Mouse (Mus musculus) hindbrain, embryonic 14.5 days (tissue): ENCODE data around the gene Rhox2a. TPM values are rescaled to one million over a fixed set of nuclear protein-coding genes. Genes with fewer than 3 reads are reported as not detected.
"Not testable (repeated sequence)": the region's sequence is repeated elsewhere in the genome, so short reads cannot be mapped to it uniquely, and the experiment has no call there.

Experiments
- ATAC-seq: fragments of 200-750 bp; cut with Nextera tagmentation; 2 replicates; pipeline ENCODE4 v1.8.0; 2017; ENCODE audit warnings: moderate number of reproducible peaks, mild to moderate bottlenecking, moderate TSS enrichment, moderate library complexity; ENCODE audit not compliant: low FRiP score
- DNase-seq: peaks from one replicate; pipeline ENCODE4 v3.0.0-alpha.2; 2015; ENCODE audit warnings: low spot score
- H3K27ac ChIP-seq: fragments of 300-500 bp; sonication (generic); 2 replicates; pipeline ENCODE4 v1.5.1; 2014; ENCODE audit warnings: mild to moderate bottlenecking, moderate library complexity
- H3K27me3 ChIP-seq: fragments of 300-500 bp; sonication (generic); 2 replicates; pipeline ENCODE4 v1.6.1; 2014; ENCODE audit warnings: mild to moderate bottlenecking, low read length, mixed read lengths; ENCODE audit not compliant: control insufficient read depth, insufficient read depth
- H3K36me3 ChIP-seq: fragments of 300-500 bp; sonication (generic); replicated peaks from 2 replicates; pipeline ENCODE4 v1.6.1; 2014; ENCODE audit not compliant: control insufficient read depth, insufficient read depth
- H3K4me1 ChIP-seq: fragments of 300-500 bp; sonication (generic); replicated peaks from 2 replicates; pipeline ENCODE4 v1.6.1; 2014; ENCODE audit warnings: antibody characterized with exemption, low read length, mixed read lengths; ENCODE audit not compliant: control insufficient read depth, insufficient read depth
- H3K4me2 ChIP-seq: fragments of 300-500 bp; sonication (generic); replicated peaks from 2 replicates; pipeline ENCODE4 v1.6.1; 2014; ENCODE audit warnings: mild to moderate bottlenecking, moderate library complexity
- H3K4me3 ChIP-seq: fragments of 300-500 bp; sonication (generic); replicated peaks from 2 replicates; pipeline ENCODE4 v1.5.1; 2014; ENCODE audit warnings: mild to moderate bottlenecking, low read length
- H3K9ac ChIP-seq: fragments of 300-500 bp; sonication (generic); 2 replicates; pipeline ENCODE4 v1.6.1; 2014
- H3K9me3 ChIP-seq: fragments of 300-500 bp; sonication (generic); 2 replicates; pipeline ENCODE4 v1.6.1; 2016; ENCODE audit warnings: low read length; ENCODE audit not compliant: control insufficient read depth
- WGBS: fragments of 180-500 bp; shearing (Covaris S2); extraction: QIAGEN DNeasy Blood & Tissue Kit; methylation state at CpG from one replicate; pipeline ENCODE4 v1.1.7; 2014; 5-methylcytosine and 5-hydroxymethylcytosine counted together
- polyA plus RNA-seq: library from polyadenylated mRNA; unstranded; fragments of >200 nt; fragmentation: Nextera tagmentation; extraction: Ambion mirVana; gene quantifications from 2 replicates; pipeline ENCODE4 v1.2.1, GENCODE M21; 2014

Rhox2a gene
- not detected in 2 replicates for polyA plus RNA-seq

DNA sequence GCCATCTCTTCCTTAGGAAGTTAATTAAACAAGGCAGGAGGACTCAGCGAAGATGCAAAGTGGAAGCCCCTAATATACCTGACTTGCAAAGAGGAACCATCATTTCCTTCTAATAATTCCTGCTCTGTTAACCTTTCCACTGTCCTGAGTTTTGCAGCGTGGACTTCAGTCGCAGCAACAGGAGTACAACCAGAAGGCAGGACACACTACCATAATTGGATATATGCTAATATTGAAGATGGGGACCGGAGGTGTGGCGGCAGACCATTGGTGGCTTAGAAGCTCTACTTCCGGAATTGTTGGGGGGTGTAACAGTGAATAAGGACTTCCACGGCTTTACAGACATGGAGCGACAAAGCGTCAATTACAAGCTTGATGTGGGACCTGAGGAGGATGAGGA is at the start of gene Rhox2a:
Rhox2a (plus strand) TSS at position 301 of the 400 bp plus-strand sequence.
- not testable (repeated sequence) for H3K27me3 ChIP-seq, H3K9me3 ChIP-seq, H3K4me1 ChIP-seq, ATAC-seq, H3K9ac ChIP-seq, H3K36me3 ChIP-seq, H3K27ac ChIP-seq, DNase-seq, H3K4me2 ChIP-seq, H3K4me3 ChIP-seq
- no CpG with 5 or more reads among the region's 9 CpGs for WGBS

- H3K27me3 ChIP-seq: no peaks in the 10 kb centered on the region
- no peaks in the 10 kb centered on the region for H3K9me3 ChIP-seq
- ATAC-seq (no peak), DNase-seq (no peak)
- no peaks in the 10 kb centered on the region for H3K4me1 ChIP-seq
- H3K36me3 ChIP-seq: no peaks in the 10 kb centered on the region
- no peak overlapping the region for H3K4me2 ChIP-seq
- H3K4me3 ChIP-seq: no peak overlapping the region
- no peak overlapping the region for H3K27ac ChIP-seq
- H3K9ac ChIP-seq: no peak overlapping the region
- 55% methylated on average over 8 of the region's 8 CpGs for WGBS
Measured at GRCm38 (mm10) chrX:37198676-37199075, 46.1 kb upstream of the Rhox2a start.

- DNase-seq: no peak
- H3K4me1 ChIP-seq: no peaks in the 10 kb centered on the region
- WGBS: 91% methylated on average over 10 of the region's 10 CpGs
- H3K9ac ChIP-seq: no peak within 1 kb of the TSS
- no peak within 1 kb of the TSS for H3K4me3 ChIP-seq
- H3K27me3 ChIP-seq: no peaks in the 10 kb centered on the region
- no peaks in the 10 kb centered on the region for H3K9me3 ChIP-seq
- no peaks in the 10 kb centered on the region for H3K36me3 ChIP-seq
- ATAC-seq: no peak
- H3K27ac ChIP-seq: no peak within 1 kb of the TSS
- H3K4me2 ChIP-seq: no peak within 1 kb of the TSS
Measured at GRCm38 (mm10) chrX:37210941-37211340, 33.8 kb upstream of the Rhox2a start, which contains the start of gene Gm9. TSS of gene Gm9 (minus strand) at chrX:37211041.

DNA sequence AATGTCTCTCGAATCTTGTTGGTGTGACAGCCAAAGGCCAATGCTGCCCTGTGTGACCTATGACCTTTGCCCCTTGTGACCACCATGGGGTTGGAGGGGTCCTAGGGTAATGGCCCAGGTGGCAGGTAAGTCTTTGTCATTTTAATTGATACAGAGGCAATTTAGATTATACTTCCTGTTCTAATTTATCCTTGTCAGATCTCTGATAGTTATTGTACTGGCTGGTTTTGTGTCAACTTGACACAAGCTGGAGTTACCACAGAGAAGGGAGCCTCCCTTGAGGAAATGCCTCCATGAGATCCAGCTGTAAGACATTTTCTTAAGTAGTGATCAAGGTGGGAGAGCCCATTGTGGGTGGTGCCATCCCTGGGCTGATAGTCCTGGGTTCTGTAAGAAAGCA is 22.6 kb upstream of the Rhox2a start, which contains the start of gene Rhox1:
Rhox1 (minus strand) TSS at position 101 of the 400 bp plus-strand sequence.
- not testable (repeated sequence) for H3K4me3 ChIP-seq, H3K36me3 ChIP-seq, DNase-seq, H3K27me3 ChIP-seq, H3K9ac ChIP-seq, ATAC-seq, H3K27ac ChIP-seq, H3K4me2 ChIP-seq, H3K4me1 ChIP-seq, H3K9me3 ChIP-seq
- 85% methylated on average over 1 of the region's 1 CpGs for WGBS

GRCm38 (mm10) chrX:37249619-37250018 is 4.8 kb downstream of the Rhox2a start, which contains the start of gene Rhox3a:
TSS of gene Rhox3a (plus strand) at chrX:37249919.
- not testable (repeated sequence) for DNase-seq, H3K4me3 ChIP-seq, ATAC-seq, H3K36me3 ChIP-seq, H3K9me3 ChIP-seq, H3K4me1 ChIP-seq, H3K27ac ChIP-seq, H3K27me3 ChIP-seq, H3K4me2 ChIP-seq, H3K9ac ChIP-seq
- WGBS: 100% methylated on average over 1 of the region's 3 CpGs

DNA sequence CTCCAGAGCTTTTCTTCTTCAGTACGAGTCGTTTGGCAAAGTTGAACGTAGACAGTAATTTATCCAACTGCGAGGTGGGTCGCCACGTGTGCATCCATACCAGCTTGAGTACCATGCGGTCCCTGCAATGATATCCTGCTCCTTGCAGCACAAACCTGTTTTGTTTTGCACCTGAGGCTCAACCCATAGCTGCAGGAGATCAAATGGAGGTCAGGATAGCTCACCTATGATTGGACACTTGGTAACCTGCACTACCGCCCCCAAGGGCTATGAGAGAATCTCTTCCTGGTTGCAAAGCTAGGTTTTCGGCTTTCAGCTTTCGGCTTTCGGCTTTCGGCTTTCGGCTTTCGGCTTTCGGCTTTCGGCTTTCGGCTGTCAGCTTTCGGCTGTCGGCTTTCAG is 20.3 kb downstream of the Rhox2a start, which contains the start of gene Rhox4a:
Rhox4a (plus strand) TSS at position 301 of the 400 bp plus-strand sequence.
- H3K27ac ChIP-seq, H3K4me1 ChIP-seq, H3K36me3 ChIP-seq, H3K4me2 ChIP-seq, H3K4me3 ChIP-seq, H3K9me3 ChIP-seq, DNase-seq, ATAC-seq, H3K27me3 ChIP-seq, H3K9ac ChIP-seq: not testable (repeated sequence)
- 94% methylated on average over 11 of the region's 19 CpGs for WGBS

Other genes starting within 250 kb of the Rhox2a start
- gene Sowahd, start 196.1 kb upstream of the Rhox2a start, polyA plus RNA-seq: not detected in 2 replicates
- 293 and 367 TPM in 2 replicates for gene Rpl39, start 159.6 kb upstream of the Rhox2a start, polyA plus RNA-seq
- 20.6 and 23.4 TPM in 2 replicates for gene Upf3b, start 134.7 kb upstream of the Rhox2a start, polyA plus RNA-seq
- 23.5 and 23.8 TPM in 2 replicates for gene Nkap, start 118.2 kb upstream of the Rhox2a start, polyA plus RNA-seq
- 0.14 and 0.35 TPM in 2 replicates for gene Akap14, start 76.1 kb upstream of the Rhox2a start, polyA plus RNA-seq
- 720 and 850 TPM in 2 replicates for gene Ndufa1, start 53.8 kb upstream of the Rhox2a start, polyA plus RNA-seq
- gene Rnf113a1, start 53.7 kb upstream of the Rhox2a start, polyA plus RNA-seq: 23.3 and 28.3 TPM in 2 replicates
- gene Gm9, start 33.9 kb upstream of the Rhox2a start, polyA plus RNA-seq: not detected in 2 replicates
- not detected in 2 replicates for gene Rhox1, start 22.7 kb upstream of the Rhox2a start, polyA plus RNA-seq
- gene Rhox3a, start 4.9 kb downstream of the Rhox2a start, polyA plus RNA-seq: not detected in 2 replicates
- gene Rhox4a, start 20.4 kb downstream of the Rhox2a start, polyA plus RNA-seq: not detected in 2 replicates
- not detected in 2 replicates for gene Rhox3a2, start 135.1 kb downstream of the Rhox2a start, polyA plus RNA-seq
- not detected in 2 replicates for gene Rhox4a2, start 145.9 kb downstream of the Rhox2a start, polyA plus RNA-seq
- not detected in 2 replicates for gene Rhox2b, start 167.1 kb downstream of the Rhox2a start, polyA plus RNA-seq
- not detected in 2 replicates for gene Rhox4b, start 187.5 kb downstream of the Rhox2a start, polyA plus RNA-seq
- gene Rhox2c, start 208.7 kb downstream of the Rhox2a start, polyA plus RNA-seq: not detected in 2 replicates
- gene Rhox3c, start 213.6 kb downstream of the Rhox2a start, polyA plus RNA-seq: not detected in 2 replicates
- not detected in 2 replicates for gene Rhox4c, start 235.4 kb downstream of the Rhox2a start, polyA plus RNA-seq
- not detected in 2 replicates for gene Rhox2d, start 248.5 kb downstream of the Rhox2a start, polyA plus RNA-seq